Mouse (Mus musculus): ENCODE data around the gene Espnl. TPM values are rescaled to one million over a fixed set of nuclear protein-coding genes. Genes with fewer than 3 reads are reported as not detected.

The Espnl gene
- polyA plus RNA-seq, 1 experiment from 2014 or later, result 0.11 TPM

DNA sequence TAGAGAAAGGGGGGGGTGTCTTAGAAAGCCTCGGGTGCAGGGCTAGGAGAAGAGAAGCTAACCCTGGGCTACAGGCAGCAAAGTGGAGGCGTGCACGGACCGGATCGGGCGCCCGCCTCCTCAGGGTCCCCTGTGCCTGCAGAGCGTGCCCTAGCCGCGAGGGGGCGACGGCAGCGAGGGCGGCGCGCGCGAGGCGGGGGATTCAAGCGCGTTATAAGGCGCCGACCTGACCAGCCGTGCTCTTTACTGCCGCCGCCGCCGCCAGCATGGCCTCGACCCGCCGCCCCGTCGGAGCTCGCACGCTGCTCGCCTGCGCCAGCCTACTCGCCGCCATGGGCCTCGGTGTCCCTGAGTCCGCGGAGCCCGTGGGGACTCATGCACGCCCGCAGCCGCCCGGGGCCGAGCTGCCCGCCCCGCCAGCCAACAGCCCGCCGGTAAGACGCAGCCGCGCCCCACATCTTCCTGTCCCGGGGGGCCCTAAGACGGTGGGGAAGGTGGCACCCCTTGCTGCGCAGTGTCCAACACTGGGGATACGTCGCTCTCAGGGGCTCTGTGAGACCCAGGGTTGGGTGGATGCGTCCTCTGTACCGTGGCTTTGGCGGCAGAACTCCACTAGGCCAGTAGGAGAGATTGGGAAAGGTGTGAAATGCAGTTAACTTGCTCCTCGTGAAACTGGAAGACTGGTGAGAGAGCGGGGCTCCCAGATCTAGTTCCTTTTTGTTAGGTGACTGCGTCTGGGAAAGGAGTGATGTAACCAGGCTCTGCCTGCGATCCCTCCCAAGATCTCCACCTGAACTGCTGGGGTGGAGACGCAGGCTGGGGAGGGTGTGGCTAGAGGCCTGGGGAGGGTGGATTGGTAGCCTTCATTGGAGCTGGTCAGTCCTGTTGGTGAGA, 44.6 kb downstream of the Espnl start, which contains the start of gene Erfe:
Erfe (plus strand) TSS at position 216 of the 894 bp plus-strand sequence.
- peak; percentile 97 for DNase-seq (ENCODE audit: low spot score, missing footprints)
- H3K4me1 ChIP-seq (ENCODE audit: control insufficient read depth, insufficient read depth, low read length), result peaks cover 5% of the 10 kb centered on the region
- no peak within 1 kb of the TSS for H3K27ac ChIP-seq (ENCODE audit: low read depth, low read length)
- no peaks in the 10 kb centered on the region for H3K9me3 ChIP-seq (ENCODE audit: control insufficient read depth, low read length)
- under 1% methylated on average over 64 of the region's 68 CpGs for WGBS
- peaks cover 6% of the 10 kb centered on the region; the same call in 1 of the 2 replicates for H3K36me3 ChIP-seq (ENCODE audit: control insufficient read depth, insufficient read depth, low read length)
- H3K27me3 ChIP-seq (ENCODE audit: control insufficient read depth, insufficient read depth, low read length), result peaks cover 6% of the 10 kb centered on the region
- ATAC-seq (ENCODE audit: low FRiP score), result peak; percentile 67
- peak within 1 kb of the TSS; percentile 58 for H3K4me2 ChIP-seq
- H3K9ac ChIP-seq (ENCODE audit: low read length), result peak within 1 kb of the TSS; percentile 60
- H3K4me3 ChIP-seq (ENCODE audit: low read depth, low read length), result peak within 1 kb of the TSS; percentile 30

DNA sequence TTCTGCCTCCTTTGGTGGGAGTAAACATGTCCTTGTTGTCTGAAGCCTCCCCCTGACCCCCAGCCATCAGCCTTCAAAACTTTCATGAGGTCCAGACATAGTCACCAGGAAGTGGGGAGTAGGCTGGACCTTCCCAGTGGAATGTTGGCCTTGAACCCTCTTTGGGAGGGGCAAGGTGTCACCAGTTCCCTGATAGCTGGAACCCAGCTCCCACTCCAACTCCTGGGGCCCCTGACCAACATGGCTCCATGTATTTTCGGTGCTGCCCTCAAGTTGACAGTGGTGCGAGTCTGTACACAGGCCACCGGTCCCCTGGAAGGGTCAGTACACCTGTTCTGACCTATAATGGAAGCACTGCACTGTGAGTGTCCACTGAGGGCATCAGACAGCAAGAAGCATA, 45.4 kb downstream of the Espnl start:
- ATAC-seq (ENCODE audit: low FRiP score), result no peak
- no peak for DNase-seq (ENCODE audit: low spot score, missing footprints)
- Histone ChIP-seq H3K9me3 (ENCODE audit: control insufficient read depth, low read length) (no peaks in the 10 kb centered on the region), H3K9ac (ENCODE audit: low read length) (no peak overlapping the region), H3K27ac (ENCODE audit: low read depth, low read length) (no peak overlapping the region), H3K27me3 (ENCODE audit: control insufficient read depth, insufficient read depth, low read length) (peaks cover 6% of the 10 kb centered on the region), H3K4me3 (ENCODE audit: low read depth, low read length) (no peak overlapping the region), H3K4me2 (no peak overlapping the region), H3K36me3 (ENCODE audit: control insufficient read depth, insufficient read depth, low read length) (peaks cover 11% of the 10 kb centered on the region), H3K4me1 (ENCODE audit: control insufficient read depth, insufficient read depth, low read length) (peaks cover 5% of the 10 kb centered on the region)
- 88% methylated on average over 3 of the region's 3 CpGs for WGBS

DNA sequence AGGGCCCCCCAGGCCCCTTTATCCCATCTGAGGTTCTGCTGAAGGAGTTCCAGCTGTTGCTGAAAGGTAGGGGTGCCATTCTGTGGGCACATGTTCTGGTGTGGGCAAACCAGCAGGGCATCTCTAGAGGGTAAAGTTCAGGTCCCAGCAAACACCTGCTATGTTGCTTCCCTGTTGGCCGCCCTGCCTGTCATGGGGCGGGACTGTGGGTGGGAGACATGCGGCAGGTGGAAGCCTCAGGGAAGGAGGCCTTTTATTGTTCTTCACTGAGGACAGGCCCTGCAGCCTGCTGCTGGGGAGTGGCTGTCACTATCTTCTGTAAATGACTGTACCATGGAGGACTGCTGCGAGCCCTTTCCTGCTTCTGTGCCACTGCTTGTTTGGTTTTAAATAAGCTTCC, 47.5 kb downstream of the Espnl start:
- ATAC-seq (ENCODE audit: low FRiP score), result no peak
- peaks cover 22% of the 10 kb centered on the region for H3K36me3 ChIP-seq (ENCODE audit: control insufficient read depth, insufficient read depth, low read length)
- no peak overlapping the region for H3K9ac ChIP-seq (ENCODE audit: low read length)
- H3K4me2 ChIP-seq, result no peak overlapping the region
- no peak for DNase-seq (ENCODE audit: low spot score, missing footprints)
- H3K9me3 ChIP-seq (ENCODE audit: control insufficient read depth, low read length), result no peaks in the 10 kb centered on the region
- WGBS, result 74% methylated on average over 4 of the region's 4 CpGs
- H3K4me3 ChIP-seq (ENCODE audit: low read depth, low read length), result no peak overlapping the region
- H3K4me1 ChIP-seq (ENCODE audit: control insufficient read depth, insufficient read depth, low read length), result peaks cover 5% of the 10 kb centered on the region
- no peak overlapping the region for H3K27ac ChIP-seq (ENCODE audit: low read depth, low read length)
- peaks cover 6% of the 10 kb centered on the region for H3K27me3 ChIP-seq (ENCODE audit: control insufficient read depth, insufficient read depth, low read length)

- Histone ChIP-seq H3K9ac (ENCODE audit: low read length) (no peak overlapping the region), H3K4me2 (no peak overlapping the region), H3K27ac (ENCODE audit: low read depth, low read length) (no peak overlapping the region), H3K36me3 (ENCODE audit: control insufficient read depth, insufficient read depth, low read length) (peaks cover 24% of the 10 kb centered on the region), H3K27me3 (ENCODE audit: control insufficient read depth, insufficient read depth, low read length) (peaks cover 6% of the 10 kb centered on the region), H3K9me3 (ENCODE audit: control insufficient read depth, low read length) (no peaks in the 10 kb centered on the region), H3K4me3 (ENCODE audit: low read depth, low read length) (no peak overlapping the region), H3K4me1 (ENCODE audit: control insufficient read depth, insufficient read depth, low read length) (peaks cover 5% of the 10 kb centered on the region)
- ATAC-seq (ENCODE audit: low FRiP score) (no peak), DNase-seq (ENCODE audit: low spot score, missing footprints) (no peak)
- 94% methylated on average over 23 of the region's 23 CpGs for WGBS
Measured at GRCm38 (mm10) chr1:91370055-91370454, 48.2 kb downstream of the Espnl start.

- Histone ChIP-seq H3K9ac (ENCODE audit: low read length) (no peak overlapping the region), H3K36me3 (ENCODE audit: control insufficient read depth, insufficient read depth, low read length) (peaks cover 44% of the 10 kb centered on the region), H3K4me2 (no peak overlapping the region), H3K4me1 (ENCODE audit: control insufficient read depth, insufficient read depth, low read length) (no peaks in the 10 kb centered on the region), H3K9me3 (ENCODE audit: control insufficient read depth, low read length) (no peaks in the 10 kb centered on the region), H3K4me3 (ENCODE audit: low read depth, low read length) (no peak overlapping the region), H3K27me3 (ENCODE audit: control insufficient read depth, insufficient read depth, low read length) (no peaks in the 10 kb centered on the region), H3K27ac (ENCODE audit: low read depth, low read length) (no peak overlapping the region)
- 94% methylated on average over 6 of the region's 6 CpGs for WGBS
- no peak for DNase-seq (ENCODE audit: low spot score, missing footprints)
- no peak for ATAC-seq (ENCODE audit: low FRiP score)
Measured at GRCm38 (mm10) chr1:91373414-91373835, 51.5 kb downstream of the Espnl start.

- peak; percentile 46; the same call in 1 of the 2 replicates for ATAC-seq (ENCODE audit: low FRiP score)
- 64% methylated on average over 7 of the region's 7 CpGs for WGBS
Measured at GRCm38 (mm10) chr1:91380453-91381090, 58.7 kb downstream of the Espnl start.

GRCm38 (mm10) chr1:91381091-91381471, 59.2 kb downstream of the Espnl start:
- no peak overlapping the region for H3K27ac ChIP-seq (ENCODE audit: low read depth, low read length)
- 93% methylated on average over 4 of the region's 4 CpGs for WGBS
- H3K4me2 ChIP-seq, result no peak overlapping the region
- no peaks in the 10 kb centered on the region for H3K9me3 ChIP-seq (ENCODE audit: control insufficient read depth, low read length)
- no peaks in the 10 kb centered on the region for H3K4me1 ChIP-seq (ENCODE audit: control insufficient read depth, insufficient read depth, low read length)
- no peaks in the 10 kb centered on the region for H3K27me3 ChIP-seq (ENCODE audit: control insufficient read depth, insufficient read depth, low read length)
- peaks cover 39% of the 10 kb centered on the region for H3K36me3 ChIP-seq (ENCODE audit: control insufficient read depth, insufficient read depth, low read length)
- DNase-seq (ENCODE audit: low spot score, missing footprints), result no peak
- ATAC-seq (ENCODE audit: low FRiP score), result no peak
- no peak overlapping the region for H3K4me3 ChIP-seq (ENCODE audit: low read depth, low read length)
- no peak overlapping the region for H3K9ac ChIP-seq (ENCODE audit: low read length)

More at GRCm38 (mm10) chr1:91380453-91381090, 58.7 kb downstream of the Espnl start:
- H3K27ac ChIP-seq (ENCODE audit: low read depth, low read length), result no peak overlapping the region
- no peaks in the 10 kb centered on the region for H3K27me3 ChIP-seq (ENCODE audit: control insufficient read depth, insufficient read depth, low read length)
- no peaks in the 10 kb centered on the region for H3K4me1 ChIP-seq (ENCODE audit: control insufficient read depth, insufficient read depth, low read length)
- DNase-seq (ENCODE audit: low spot score, missing footprints), result peak; percentile 94
- H3K9ac ChIP-seq (ENCODE audit: low read length), result no peak overlapping the region
- H3K36me3 ChIP-seq (ENCODE audit: control insufficient read depth, insufficient read depth, low read length), result peaks cover 40% of the 10 kb centered on the region
- no peak overlapping the region for H3K4me2 ChIP-seq
- H3K9me3 ChIP-seq (ENCODE audit: control insufficient read depth, low read length), result no peaks in the 10 kb centered on the region
- no peak overlapping the region for H3K4me3 ChIP-seq (ENCODE audit: low read depth, low read length)

- Histone ChIP-seq H3K9ac (ENCODE audit: low read length) (no peak overlapping the region), H3K4me2 (no peak overlapping the region), H3K27ac (ENCODE audit: low read depth, low read length) (no peak overlapping the region), H3K36me3 (ENCODE audit: control insufficient read depth, insufficient read depth, low read length) (peaks cover 25% of the 10 kb centered on the region), H3K4me1 (ENCODE audit: control insufficient read depth, insufficient read depth, low read length) (no peaks in the 10 kb centered on the region), H3K9me3 (ENCODE audit: control insufficient read depth, low read length) (no peaks in the 10 kb centered on the region), H3K4me3 (ENCODE audit: low read depth, low read length) (no peak overlapping the region), H3K27me3 (ENCODE audit: control insufficient read depth, insufficient read depth, low read length) (no peaks in the 10 kb centered on the region; the same call in 1 of the 2 replicates)
- DNase-seq (ENCODE audit: low spot score, missing footprints), result no peak
- no peak for ATAC-seq (ENCODE audit: low FRiP score)
- 96% methylated on average over 5 of the region's 5 CpGs for whole genome bisulfite sequencing
Measured at GRCm38 (mm10) chr1:91390369-91390768, 68.5 kb downstream of the Espnl start.

DNA sequence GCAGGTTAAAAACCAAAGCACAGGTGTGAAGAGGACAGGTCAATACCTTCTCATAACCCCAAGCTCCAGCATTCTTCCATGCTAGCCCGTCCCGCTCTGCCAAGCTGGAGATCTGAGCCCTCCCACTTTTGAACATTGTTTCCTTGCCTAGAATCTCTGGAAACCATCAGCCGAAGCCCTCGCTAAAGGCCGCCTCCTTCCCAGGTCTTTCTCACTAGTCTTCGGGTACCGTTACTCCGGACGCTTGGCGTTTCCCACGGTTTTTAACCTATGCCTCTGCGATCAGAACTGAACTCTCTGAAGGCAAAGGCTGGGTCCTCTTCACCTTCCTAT, 76.0 kb downstream of the Espnl start:
- Histone ChIP-seq H3K4me2 (peak overlapping the region; percentile 83), H3K36me3 (ENCODE audit: control insufficient read depth, insufficient read depth, low read length) (no peaks in the 10 kb centered on the region; the same call in 1 of the 2 replicates), H3K4me3 (ENCODE audit: low read depth, low read length) (peak overlapping the region; percentile 90), H3K4me1 (ENCODE audit: control insufficient read depth, insufficient read depth, low read length) (peaks cover 17% of the 10 kb centered on the region), H3K27me3 (ENCODE audit: control insufficient read depth, insufficient read depth, low read length) (no peaks in the 10 kb centered on the region), H3K9ac (ENCODE audit: low read length) (peak overlapping the region; percentile 93), H3K9me3 (ENCODE audit: control insufficient read depth, low read length) (no peaks in the 10 kb centered on the region), H3K27ac (ENCODE audit: low read depth, low read length) (0 out of 2 replicates have a peak overlapping the region, but pooled peaks have one; percentile 83)
- ATAC-seq (ENCODE audit: low FRiP score) (peak; percentile 6; the same call in 1 of the 2 replicates), DNase-seq (ENCODE audit: low spot score, missing footprints) (no peak)
- WGBS, result 2% methylated on average over 12 of the region's 12 CpGs

Data from midbrain, embryonic 11.5 days (tissue).